Mouse (Mus musculus) limb, embryonic 14.5 days (tissue): Measurements from ENCODE around the gene Gpr141. TPM values are rescaled to one million over a fixed set of nuclear protein-coding genes. Genes with fewer than 3 reads are reported as not detected.

Experiments
- ATAC-seq: fragments of 200-750 bp; cut with Nextera tagmentation; 2 replicates; pipeline ENCODE4 v1.8.0; 2017; ENCODE audit warnings: low read depth, moderate number of reproducible peaks, moderate TSS enrichment; ENCODE audit not compliant: low FRiP score
- DNase-seq: peaks from one replicate; pipeline ENCODE4 v3.0.0-alpha.2; 2015; ENCODE audit warnings: low spot score
- H3K27ac ChIP-seq: fragments of 300-500 bp; sonication (generic); replicated peaks from 2 replicates; pipeline ENCODE4 v1.5.1; 2014; ENCODE audit warnings: low read depth, mild to moderate bottlenecking, low read length, moderate library complexity, mixed read lengths
- H3K27me3 ChIP-seq: fragments of 300-500 bp; sonication (generic); 2 replicates; pipeline ENCODE4 v1.6.1; 2014; ENCODE audit warnings: low read length, mixed read lengths; ENCODE audit not compliant: control insufficient read depth, insufficient read depth
- H3K36me3 ChIP-seq: fragments of 300-500 bp; sonication (generic); 2 replicates; pipeline ENCODE4 v1.6.1; 2014; ENCODE audit warnings: mild to moderate bottlenecking, low read length, moderate library complexity, mixed read lengths; ENCODE audit not compliant: control insufficient read depth, insufficient read depth
- H3K4me1 ChIP-seq: fragments of 300-500 bp; sonication (generic); 2 replicates; pipeline ENCODE4 v1.6.1; 2014; ENCODE audit warnings: antibody characterized with exemption, low read length, mixed read lengths; ENCODE audit not compliant: control insufficient read depth, insufficient read depth
- H3K4me2 ChIP-seq: fragments of 300-500 bp; sonication (generic); replicated peaks from 2 replicates; pipeline ENCODE4 v1.6.1; 2014; ENCODE audit warnings: low read depth, mild to moderate bottlenecking, low read length, moderate library complexity; ENCODE audit not compliant: severe bottlenecking
- H3K4me3 ChIP-seq: fragments of 300-500 bp; sonication (generic); replicated peaks from 2 replicates; pipeline ENCODE4 v1.5.1; 2014; ENCODE audit warnings: low read length
- H3K9ac ChIP-seq: fragments of 300-500 bp; sonication (generic); 2 replicates; pipeline ENCODE4 v1.6.1; 2014; ENCODE audit warnings: mild to moderate bottlenecking, low read depth, low read length, moderate library complexity; ENCODE audit not compliant: severe bottlenecking
- H3K9me3 ChIP-seq: fragments of 300-500 bp; sonication (generic); 2 replicates; pipeline ENCODE4 v1.6.1; 2016; ENCODE audit warnings: low read length; ENCODE audit not compliant: control insufficient read depth
- POLR2A ChIP-seq: fragments of 200-500 bp; IDR thresholded peaks from 2 replicates; pipeline ENCODE4 v1.8.0; 2012; ENCODE audit warnings: inconsistent platforms, mild to moderate bottlenecking, moderate library complexity, borderline replicate concordance; ENCODE audit not compliant: insufficient read depth, insufficient read length; ENCODE audit errors: extremely low read depth
- WGBS: fragments of 180-500 bp; shearing (Covaris S2); extraction: QIAGEN DNeasy Blood & Tissue Kit; methylation state at CpG from one replicate; pipeline ENCODE4 v1.1.7; 2014; 5-methylcytosine and 5-hydroxymethylcytosine counted together
- polyA plus RNA-seq, 2 experiments: library from polyadenylated mRNA; depleted of rRNA in 1 of 2; stranded (reverse) in 1 of 2; unstranded in 1 of 2; fragments of >200 nt; fragmentation: Nextera tagmentation in 1 of 2; extraction: Ambion mirVana in 1 of 2; gene quantifications; 2 replicates each; pipeline versions ENCODE4 v1.2.1 to v1.2.3; 2012 to 2014

Gpr141 gene
- 0.20 and 0.30 TPM in 2 replicates for polyA plus RNA-seq (2012; rRNA removed)
- polyA plus RNA-seq (2014; fragmentation: Nextera tagmentation; extraction: Ambion mirVana) = 0.59 and 0.94 TPM in 2 replicates

DNA sequence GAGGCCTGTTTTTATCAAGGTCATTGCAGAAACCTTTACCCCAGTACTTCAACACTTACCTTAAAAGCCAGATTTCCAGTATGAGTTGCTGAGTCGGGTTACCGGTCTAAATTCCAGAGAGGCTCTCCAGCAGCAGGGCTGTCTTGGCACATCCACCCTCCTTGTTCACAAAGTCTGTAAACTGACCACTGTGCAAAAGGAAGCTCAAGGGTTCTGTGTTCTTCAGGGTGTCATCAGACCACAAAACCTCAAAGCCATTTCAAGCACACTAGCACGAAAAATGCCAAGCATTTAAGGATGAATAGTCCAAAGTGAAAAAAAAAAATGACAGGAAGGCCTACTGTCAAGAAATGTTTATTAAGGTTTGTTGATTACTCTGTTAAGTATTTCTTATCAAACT lies at the start of gene Gpr141:
Gene Gpr141, minus strand, starts transcription at position 187 of the 400 bp plus-strand sequence.
- no peaks in the 10 kb centered on the region for H3K27me3 ChIP-seq
- no peak for ATAC-seq
- H3K36me3 ChIP-seq = no peaks in the 10 kb centered on the region
- no peak within 1 kb of the TSS for H3K4me3 ChIP-seq
- whole genome bisulfite sequencing = 56% methylated on average over 3 of the region's 3 CpGs
- no peak for DNase-seq
- H3K4me1 ChIP-seq = no peaks in the 10 kb centered on the region
- no peak for TF ChIP-seq POLR2A
- H3K27ac ChIP-seq = no peak within 1 kb of the TSS
- no peak within 1 kb of the TSS for H3K9ac ChIP-seq
- no peaks in the 10 kb centered on the region for H3K9me3 ChIP-seq
- no peak within 1 kb of the TSS for H3K4me2 ChIP-seq

- Histone ChIP-seq H3K27me3 (no peaks in the 10 kb centered on the region), H3K27ac (no peak overlapping the region), H3K9ac (no peak overlapping the region), H3K4me3 (no peak overlapping the region), H3K4me2 (no peak overlapping the region), H3K4me1 (no peaks in the 10 kb centered on the region), H3K36me3 (no peaks in the 10 kb centered on the region), H3K9me3 (no peaks in the 10 kb centered on the region)
- TF ChIP-seq POLR2A = no peak
- DNase-seq (no peak), ATAC-seq (no peak)
Observed at GRCm38 (mm10) chr13:19864241-19864640, 40.2 kb upstream of the Gpr141 start.

DNA sequence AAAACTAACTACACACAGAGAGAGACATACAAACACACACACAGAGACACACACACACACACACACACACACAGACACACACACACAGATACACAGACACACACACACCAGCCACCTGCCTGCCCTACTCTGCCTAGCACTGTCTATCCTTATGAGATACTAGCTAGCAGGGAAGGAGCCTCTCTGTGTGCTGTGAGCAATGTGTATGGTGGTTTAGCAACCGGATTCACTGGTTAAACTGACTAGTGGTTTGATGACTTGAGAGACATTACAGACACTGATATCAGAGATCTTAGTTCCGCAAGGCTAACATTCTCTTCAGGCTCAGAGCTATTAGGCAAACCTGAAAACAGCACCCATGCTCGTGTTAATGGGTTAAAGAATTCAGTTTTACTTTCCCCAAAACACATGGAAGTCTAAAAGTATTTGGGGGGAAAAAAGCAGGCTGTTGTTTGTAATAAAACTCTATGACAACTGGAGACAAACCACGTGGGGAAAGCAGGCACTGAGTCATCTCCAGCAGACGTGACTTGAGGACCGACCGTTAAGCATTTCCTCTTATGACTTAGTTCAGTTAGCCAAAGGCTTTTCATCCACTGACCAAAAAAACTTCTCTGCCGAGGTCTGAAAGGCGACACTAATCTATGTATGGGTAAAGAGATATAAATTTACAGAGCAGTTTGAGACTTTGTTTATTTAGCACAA lies 30.7 kb upstream of the Gpr141 start:
- no peaks in the 10 kb centered on the region for H3K27me3 ChIP-seq
- no peak overlapping the region for H3K4me3 ChIP-seq
- no peaks in the 10 kb centered on the region for H3K4me1 ChIP-seq
- ATAC-seq = no peak
- no peaks in the 10 kb centered on the region for H3K9me3 ChIP-seq
- WGBS = 64% methylated on average over 9 of the region's 9 CpGs
- no peak overlapping the region for H3K4me2 ChIP-seq
- H3K27ac ChIP-seq = no peak overlapping the region
- TF ChIP-seq POLR2A = no peak
- no peak for DNase-seq
- H3K36me3 ChIP-seq = no peaks in the 10 kb centered on the region
- no peak overlapping the region for H3K9ac ChIP-seq

GRCm38 (mm10) chr13:19854049-19854448 lies 30.0 kb upstream of the Gpr141 start:
- DNase-seq = peak; percentile 5
- H3K9me3 ChIP-seq = no peaks in the 10 kb centered on the region
- H3K27me3 ChIP-seq = no peaks in the 10 kb centered on the region
- no peaks in the 10 kb centered on the region for H3K36me3 ChIP-seq
- 32% methylated on average over 2 of the region's 2 CpGs for WGBS
- TF ChIP-seq POLR2A = no peak
- H3K4me3 ChIP-seq = no peak overlapping the region
- no peaks in the 10 kb centered on the region for H3K4me1 ChIP-seq
- H3K9ac ChIP-seq = no peak overlapping the region
- H3K4me2 ChIP-seq = no peak overlapping the region
- H3K27ac ChIP-seq = no peak overlapping the region
- no peak for ATAC-seq

DNA sequence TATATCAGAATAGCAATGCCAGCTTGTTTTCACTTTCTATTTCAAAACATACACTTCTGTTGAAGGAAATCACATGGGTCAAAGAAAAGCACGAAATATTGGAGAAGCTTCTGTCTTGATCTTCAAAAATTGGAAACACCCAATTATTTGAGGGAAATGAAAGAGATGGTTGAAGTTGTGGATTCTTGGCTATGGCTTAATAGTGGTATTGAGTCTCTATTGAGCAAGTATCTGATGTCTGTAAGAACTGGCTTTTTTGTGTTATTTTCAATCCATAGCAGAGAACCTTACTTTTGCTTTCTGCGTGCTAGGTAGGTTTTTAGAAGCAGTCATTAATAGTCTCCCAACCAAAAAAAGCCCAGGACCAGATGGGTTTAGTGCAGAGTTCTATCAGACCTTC lies 19.4 kb upstream of the Gpr141 start:
- Histone ChIP-seq H3K4me3 (no peak overlapping the region), H3K27ac (no peak overlapping the region), H3K36me3 (no peaks in the 10 kb centered on the region), H3K4me1 (no peaks in the 10 kb centered on the region), H3K4me2 (no peak overlapping the region), H3K9me3 (no peaks in the 10 kb centered on the region), H3K9ac (no peak overlapping the region), H3K27me3 (no peaks in the 10 kb centered on the region)
- DNase-seq = no peak
- TF ChIP-seq POLR2A = no peak
- ATAC-seq = no peak
- WGBS = 91% methylated on average over 2 of the region's 2 CpGs

GRCm38 (mm10) chr13:19842707-19843106 lies 18.6 kb upstream of the Gpr141 start:
- Histone ChIP-seq H3K4me1 (no peaks in the 10 kb centered on the region), H3K27me3 (no peaks in the 10 kb centered on the region), H3K9me3 (no peaks in the 10 kb centered on the region), H3K36me3 (no peaks in the 10 kb centered on the region), H3K4me2 (no peak overlapping the region), H3K27ac (no peak overlapping the region), H3K4me3 (no peak overlapping the region), H3K9ac (no peak overlapping the region)
- 76% methylated on average over 3 of the region's 3 CpGs for WGBS
- ATAC-seq (no peak), DNase-seq (no peak)
- TF ChIP-seq POLR2A = no peak
